ENCODE assay signal across 11 mouse cellular contexts in the genomic region with DNA sequence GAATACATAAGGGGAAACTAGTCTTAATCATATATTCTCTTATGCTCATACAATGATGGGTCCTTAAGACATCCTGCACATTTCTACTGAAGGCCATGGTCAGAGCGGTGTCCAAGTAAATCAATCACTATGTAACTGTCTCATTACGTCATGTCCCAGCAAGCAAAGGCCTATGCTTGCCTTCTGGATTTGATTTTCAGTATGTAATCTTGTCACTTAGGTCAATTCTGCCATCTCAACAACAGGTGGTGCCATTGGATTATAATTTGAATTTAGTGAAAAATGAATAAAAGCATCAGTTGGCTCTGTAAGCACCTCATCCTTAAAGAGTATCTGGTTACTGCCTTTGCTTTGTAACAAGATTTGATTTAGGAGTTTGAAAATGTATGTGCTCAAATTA. TPM values are rescaled to one million over a fixed set of nuclear protein-coding genes. Genes with fewer than 3 reads are reported as not detected.
DNase-seq lines count a peak whose midpoint lies in the region; ATAC-seq lines count a peak whose summit lies in the region.
"Had no signal": no experiment of that assay in that cellular context is flagged by ENCODE, and none has a peak within 500 bp of the region (broad histone marks: within the 10 kb centered on the region; RNA-seq: fewer than 3 reads in every experiment).

No protein-coding gene starts in this region.

- DNase-seq in hindbrain, embryonic 14.5 days (ENCODE audit: low spot score): peak; percentile 76
- DNase-seq in hindbrain, embryonic 10.5 days (ENCODE audit: low spot score): no peak
- DNase-seq in embryonic facial prominence, embryonic 14.5 days (ENCODE audit: low spot score): peak; percentile 26
- peak; percentile 50 for DNase-seq in telencephalon, adult 2 months (ENCODE audit: low read depth, low spot score)
- DNase-seq in urinary bladder, postnatal 10 days (ENCODE audit: low spot score): no peak
- no peak for DNase-seq in spleen, postnatal 14 days (ENCODE audit: low spot score in 2 of 2)
- DNase-seq: cerebellum, postnatal 36 days; right cerebral cortex, postnatal 14 days had no signal

- H3K4me2 ChIP-seq in hindbrain, embryonic 14.5 days (replicated peaks): no peak overlapping the region
- no peak overlapping the region for H3K4me2 ChIP-seq in midbrain, embryonic 16.5 days (ENCODE audit: low read length)
- H3K4me2 ChIP-seq in midbrain, embryonic 13.5 days (replicated peaks): no peak overlapping the region
- no peak overlapping the region for H3K4me2 ChIP-seq in embryonic facial prominence, embryonic 14.5 days (ENCODE audit: low read depth, low read length)

- no peaks in the 10 kb centered on the region for H3K27me3 ChIP-seq in hindbrain, embryonic 14.5 days (ENCODE audit: control insufficient read depth, insufficient read depth, low read length)
- H3K27me3 ChIP-seq in hindbrain, embryonic 10.5 days (ENCODE audit: insufficient read depth, poor library complexity, severe bottlenecking): no peaks in the 10 kb centered on the region
- H3K27me3 ChIP-seq in midbrain, embryonic 16.5 days (ENCODE audit: control insufficient read depth, insufficient read depth, low read depth, low read length): no peaks in the 10 kb centered on the region
- no peaks in the 10 kb centered on the region for H3K27me3 ChIP-seq in midbrain, embryonic 13.5 days
- H3K27me3 ChIP-seq in embryonic facial prominence, embryonic 14.5 days (replicated peaks; ENCODE audit: control insufficient read depth, insufficient read depth, low read length): no peaks in the 10 kb centered on the region

- ATAC-seq in hindbrain, embryonic 14.5 days (ENCODE audit: low FRiP score): no peak
- peak; percentile 67; the same call in 1 of the 2 replicates for ATAC-seq in midbrain, embryonic 16.5 days
- ATAC-seq in midbrain, embryonic 13.5 days: no peak
- no peak for ATAC-seq in embryonic facial prominence, embryonic 14.5 days (ENCODE audit: low read depth)

- 76% methylated on average over 2 of the region's 2 CpGs for WGBS in hindbrain, embryonic 14.5 days
- WGBS in hindbrain, embryonic 10.5 days: 91% methylated on average over 2 of the region's 2 CpGs
- WGBS in midbrain, embryonic 16.5 days: 76% methylated on average over 2 of the region's 2 CpGs
- whole genome bisulfite sequencing in midbrain, embryonic 13.5 days: 90% methylated on average over 2 of the region's 2 CpGs
- 54% methylated on average over 2 of the region's 2 CpGs for WGBS in embryonic facial prominence, embryonic 14.5 days

- no peaks in the 10 kb centered on the region for H3K9me3 ChIP-seq in hindbrain, embryonic 14.5 days (ENCODE audit: control insufficient read depth, low read length)
- H3K9me3 ChIP-seq in hindbrain, embryonic 10.5 days: no peaks in the 10 kb centered on the region
- H3K9me3 ChIP-seq in midbrain, embryonic 16.5 days (replicated peaks; ENCODE audit: control insufficient read depth, low read length, poor library complexity, severe bottlenecking): no peaks in the 10 kb centered on the region
- H3K9me3 ChIP-seq in midbrain, embryonic 13.5 days: no peaks in the 10 kb centered on the region
- no peaks in the 10 kb centered on the region for H3K9me3 ChIP-seq in embryonic facial prominence, embryonic 14.5 days (ENCODE audit: control insufficient read depth, low read length)
- H3K9me3 ChIP-seq: heart, embryonic 10.5 days had no signal

- no peaks in the 10 kb centered on the region for H3K4me1 ChIP-seq in hindbrain, embryonic 14.5 days (replicated peaks; ENCODE audit: control insufficient read depth, insufficient read depth, low read length)
- no peaks in the 10 kb centered on the region for H3K4me1 ChIP-seq in hindbrain, embryonic 10.5 days (replicated peaks)
- H3K4me1 ChIP-seq in midbrain, embryonic 16.5 days (ENCODE audit: control insufficient read depth, insufficient read depth, low read length): no peaks in the 10 kb centered on the region
- no peaks in the 10 kb centered on the region for H3K4me1 ChIP-seq in midbrain, embryonic 13.5 days (replicated peaks)
- no peaks in the 10 kb centered on the region for H3K4me1 ChIP-seq in embryonic facial prominence, embryonic 14.5 days (ENCODE audit: control insufficient read depth, insufficient read depth, low read length)
- H3K4me1 ChIP-seq: heart, embryonic 10.5 days had no signal

- no peak overlapping the region for H3K27ac ChIP-seq in hindbrain, embryonic 14.5 days
- H3K27ac ChIP-seq in hindbrain, embryonic 10.5 days: no peak overlapping the region
- H3K27ac ChIP-seq in midbrain, embryonic 16.5 days (ENCODE audit: low read length): no peak overlapping the region
- H3K27ac ChIP-seq in midbrain, embryonic 13.5 days: no peak overlapping the region
- H3K27ac ChIP-seq in embryonic facial prominence, embryonic 14.5 days (replicated peaks; ENCODE audit: low read depth, low read length): no peak overlapping the region
- H3K27ac ChIP-seq: heart, embryonic 10.5 days had no signal

- H3K4me3 ChIP-seq in hindbrain, embryonic 14.5 days (replicated peaks; ENCODE audit: low read length): no peak overlapping the region
- H3K4me3 ChIP-seq in hindbrain, embryonic 10.5 days: no peak overlapping the region
- no peak overlapping the region for H3K4me3 ChIP-seq in midbrain, embryonic 16.5 days (ENCODE audit: low read depth, low read length)
- H3K4me3 ChIP-seq in midbrain, embryonic 13.5 days (replicated peaks): no peak overlapping the region
- H3K4me3 ChIP-seq in embryonic facial prominence, embryonic 14.5 days (ENCODE audit: low read depth, low read length): no peak overlapping the region
- H3K4me3 ChIP-seq: heart, embryonic 10.5 days had no signal

- no peaks in the 10 kb centered on the region for H3K36me3 ChIP-seq in hindbrain, embryonic 14.5 days (replicated peaks; ENCODE audit: control insufficient read depth, insufficient read depth)
- no peaks in the 10 kb centered on the region for H3K36me3 ChIP-seq in hindbrain, embryonic 10.5 days
- H3K36me3 ChIP-seq in midbrain, embryonic 16.5 days (ENCODE audit: control insufficient read depth, insufficient read depth, low read length): no peaks in the 10 kb centered on the region
- no peaks in the 10 kb centered on the region for H3K36me3 ChIP-seq in midbrain, embryonic 13.5 days
- H3K36me3 ChIP-seq in embryonic facial prominence, embryonic 14.5 days (ENCODE audit: control insufficient read depth, insufficient read depth, low read length): no peaks in the 10 kb centered on the region
- H3K36me3 ChIP-seq: heart, embryonic 10.5 days had no signal

- no peak overlapping the region for H3K9ac ChIP-seq in hindbrain, embryonic 14.5 days
- no peak overlapping the region for H3K9ac ChIP-seq in midbrain, embryonic 16.5 days (ENCODE audit: low read depth, low read length)
- no peak overlapping the region for H3K9ac ChIP-seq in midbrain, embryonic 13.5 days (replicated peaks)
- no peak overlapping the region for H3K9ac ChIP-seq in embryonic facial prominence, embryonic 14.5 days (ENCODE audit: low read depth, low read length)

RNA-seq across cellular contexts. Expression of a gene that starts 18.9 kb away (rescaled TPM):
- 56.2 and 64.7 TPM in 2 replicates for polyA plus RNA-seq in hindbrain, embryonic 14.5 days (2014; fragmentation: Nextera tagmentation; extraction: Ambion mirVana)
- polyA plus RNA-seq in hindbrain, embryonic 10.5 days (2016; fragmentation: Nextera tagmentation; extraction: Ambion mirVana): 40.8 and 41.0 TPM in 2 replicates
- 50.7 and 53.9 TPM in 2 replicates for polyA plus RNA-seq in midbrain, embryonic 16.5 days (2015; fragmentation: Nextera tagmentation; extraction: Ambion mirVana)
- 47.8 and 50.6 TPM in 2 replicates for polyA plus RNA-seq in midbrain, embryonic 13.5 days (2015; fragmentation: Nextera tagmentation; extraction: Ambion mirVana)
- polyA plus RNA-seq in embryonic facial prominence, embryonic 14.5 days (2014; fragmentation: Nextera tagmentation; extraction: Ambion mirVana): 28.1 and 29.5 TPM in 2 replicates

Comparison
In these comparisons a context has a peak if more than half of its experiments do, and no peak if none do; other contexts are left out.
1. DNase-seq: peak in hindbrain, embryonic 14.5 days (single experiment), embryonic facial prominence, embryonic 14.5 days (single experiment) and telencephalon, adult 2 months (single experiment); none in hindbrain, embryonic 10.5 days (single experiment), urinary bladder, postnatal 10 days (single experiment) and spleen, postnatal 14 days (0 of 2).